ENCODE assay signal across 20 mouse cellular contexts in genomic region chr13:111925349-111925748, GRCm38 (mm10).
DNase-seq lines count a peak whose midpoint lies in the region; ATAC-seq and TF ChIP-seq lines count a peak whose summit lies in the region.
"Had no signal": no experiment of that assay in that cellular context is flagged by ENCODE, and none has a peak within 500 bp of the region (broad histone marks: within the 10 kb centered on the region; RNA-seq: fewer than 3 reads in every experiment).

No protein-coding gene starts in this region.

- H3K9me3 ChIP-seq in liver, postnatal 0 days (ENCODE audit: low read length): 0 out of 2 replicates have a peak, but pooled peaks cover 2% of the 10 kb centered on the region
- no peaks in the 10 kb centered on the region for H3K9me3 ChIP-seq in liver, embryonic 12.5 days (replicated peaks)
- H3K9me3 ChIP-seq: hindbrain, embryonic 15.5 days; liver, embryonic 15.5 days; neural tube, embryonic 15.5 days had no signal

- no peaks in the 10 kb centered on the region for H3K36me3 ChIP-seq in liver, postnatal 0 days (replicated peaks; ENCODE audit: insufficient read depth, low read length)
- H3K36me3 ChIP-seq in liver, embryonic 12.5 days: no peaks in the 10 kb centered on the region
- H3K36me3 ChIP-seq: forebrain, embryonic 15.5 days; heart, embryonic 10.5 days; hindbrain, embryonic 15.5 days; limb, embryonic 13.5 days; liver, embryonic 15.5 days; midbrain, embryonic 15.5 days; neural tube, embryonic 15.5 days had no signal

- no peak overlapping the region for H3K4me3 ChIP-seq in liver, postnatal 0 days (ENCODE audit: low read depth, low read length)
- H3K4me3 ChIP-seq in liver, embryonic 12.5 days: no peak overlapping the region
- H3K4me3 ChIP-seq: forebrain, embryonic 15.5 days; heart, embryonic 10.5 days; hindbrain, embryonic 15.5 days; limb, embryonic 13.5 days; liver, embryonic 15.5 days; midbrain, embryonic 15.5 days; neural tube, embryonic 15.5 days had no signal

- H3K27ac ChIP-seq in liver, postnatal 0 days (ENCODE audit: low read depth): no peak overlapping the region
- H3K27ac ChIP-seq in liver, embryonic 12.5 days: no peak overlapping the region
- H3K27ac ChIP-seq: forebrain, embryonic 15.5 days; heart, embryonic 10.5 days; limb, embryonic 13.5 days; liver, embryonic 15.5 days; midbrain, embryonic 15.5 days; neural tube, embryonic 15.5 days; stomach, postnatal 0 days had no signal

- WGBS in liver, postnatal 0 days (ENCODE audit: insufficient replicate concordance): 89% methylated on average over 7 of the region's 7 CpGs
- WGBS in liver, embryonic 12.5 days (ENCODE audit: insufficient replicate concordance): 89% methylated on average over 7 of the region's 7 CpGs

- peak; percentile 67 for ATAC-seq in liver, postnatal 0 days
- ATAC-seq in liver, embryonic 12.5 days: no peak
- peak; percentile 55; the same call in 1 of the 2 replicates for ATAC-seq in megakaryocyte-erythroid progenitor cell, adult 5-6 weeks (replicated peaks; ENCODE audit: low FRiP score, low TSS enrichment, poor library complexity, severe bottlenecking)
- ATAC-seq: forebrain, embryonic 15.5 days; intestine, postnatal 0 days; lung, postnatal 0 days; midbrain, embryonic 15.5 days had no signal

- TF ChIP-seq CTCF in liver, postnatal 0 days (IDR thresholded peaks at IDR 0.05; ENCODE audit: low read depth): no peak

- no peak overlapping the region for H3K4me2 ChIP-seq in liver, postnatal 0 days (ENCODE audit: low read depth, low read length)
- H3K4me2 ChIP-seq in liver, embryonic 12.5 days: no peak overlapping the region
- H3K4me2 ChIP-seq: forebrain, embryonic 15.5 days; hindbrain, embryonic 15.5 days; limb, embryonic 13.5 days; liver, embryonic 15.5 days; midbrain, embryonic 15.5 days; neural tube, embryonic 15.5 days had no signal

- peaks cover 16% of the 10 kb centered on the region for H3K4me1 ChIP-seq in liver, postnatal 0 days (ENCODE audit: insufficient read depth)
- H3K4me1 ChIP-seq in liver, embryonic 12.5 days: peaks cover 41% of the 10 kb centered on the region
- H3K4me1 ChIP-seq: forebrain, embryonic 15.5 days; heart, embryonic 10.5 days; limb, embryonic 13.5 days; midbrain, embryonic 15.5 days; neural tube, embryonic 15.5 days had no signal

- H3K27me3 ChIP-seq in liver, postnatal 0 days (ENCODE audit: insufficient read depth, low read length): no peaks in the 10 kb centered on the region
- H3K27me3 ChIP-seq in liver, embryonic 12.5 days (replicated peaks): no peaks in the 10 kb centered on the region
- H3K27me3 ChIP-seq: forebrain, embryonic 15.5 days; hindbrain, embryonic 15.5 days; limb, embryonic 13.5 days; liver, embryonic 15.5 days; midbrain, embryonic 15.5 days; neural tube, embryonic 15.5 days had no signal

- peak; percentile 69 for TF ChIP-seq EP300 in liver, postnatal 0 days (IDR thresholded peaks at IDR 0.05; ENCODE audit: low read depth)

- H3K9ac ChIP-seq in liver, postnatal 0 days (replicated peaks): no peak overlapping the region
- H3K9ac ChIP-seq in liver, embryonic 12.5 days: no peak overlapping the region
- H3K9ac ChIP-seq: forebrain, embryonic 15.5 days; hindbrain, embryonic 15.5 days; limb, embryonic 13.5 days; liver, embryonic 15.5 days; midbrain, embryonic 15.5 days; neural tube, embryonic 15.5 days had no signal

- DNase-seq in liver, postnatal 0 days: no peak
- DNase-seq in cerebellum, adult 11-12 months: peak; percentile 40
- peak; percentile 81 to 87 for DNase-seq in cerebellum, postnatal 10 days
- DNase-seq in lung, postnatal 10 days: no peak
- no peak for DNase-seq in testis, postnatal 14 days (ENCODE audit: low spot score)
- DNase-seq: gastrocnemius, postnatal 36 days; heart, postnatal 10 days; right cerebral cortex, postnatal 4 days had no signal

Comparison
In these comparisons a context has a peak if more than half of its experiments do, and no peak if none do; other contexts are left out.
1. DNase-seq: peak in cerebellum, adult 11-12 months (single experiment) and cerebellum, postnatal 10 days (2 of 2); none in liver, postnatal 0 days (single experiment), lung, postnatal 10 days (single experiment) and testis, postnatal 14 days (single experiment).